Mouse (Mus musculus) embryonic stem cell, embryonic (primary cell): Measurements from ENCODE around the gene Cacna1a.

Experiments used
- CTCF ChIA-PET, 4 experiments: fragments of 300-600 bp in 2 of 4; fragments of 350-600 bp in 2 of 4; sonication (Branson Sonifier 250); formaldehyde crosslinking; loops; one replicate each; lab custom pipeline; 2022; ENCODE audit warnings: inconsistent platforms in 2 of 4; lab: Charles Lee
- POLR2A ChIA-PET, 4 experiments: fragments of 300-600 bp in 2 of 4; fragments of 350-600 bp in 2 of 4; sonication (Branson Sonifier 250); formaldehyde crosslinking; loops; one replicate each; lab custom pipeline; 2022; ENCODE audit warnings: antibody characterized with exemption in 4 of 4, inconsistent platforms in 1 of 4; lab: Charles Lee

Cacna1a gene

DNA sequence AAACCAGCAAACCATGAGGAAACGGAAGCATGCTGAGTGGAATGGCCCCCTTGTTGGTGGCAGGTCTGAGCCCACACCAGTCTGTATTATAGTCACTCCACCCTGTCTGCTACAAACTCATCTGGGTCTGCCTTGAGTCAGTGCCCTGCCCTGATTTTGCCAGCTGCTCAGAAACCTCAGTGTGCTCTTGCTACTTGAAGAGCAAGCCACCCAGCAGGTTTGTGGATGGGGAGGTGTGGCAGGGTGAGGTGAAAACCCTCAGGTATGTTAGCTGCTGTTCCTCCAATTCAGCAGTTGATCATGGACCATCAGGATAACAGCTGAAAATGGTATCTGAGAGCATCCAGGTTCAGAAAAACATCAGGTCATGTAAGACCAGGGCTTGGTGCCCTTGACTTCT lies 279.8 kb downstream of the Cacna1a start:
- CTCF ChIA-PET, result interaction anchor here in 3 of 4 experiments (0.6 to 1.1 kb wide), 3 partner anchors 19 to 239 kb away, joined by 3 to 8 read pairs (median 5); partner anchors contain the start of gene Nacc1 (in 1 of the 3)
- POLR2A ChIA-PET, result interaction anchor here in 3 of 4 experiments (0.5 to 31.2 kb wide), 14 partner anchors 10 to 180 kb away, joined by 3 to 557 read pairs (median 4); partner anchors contain the start of genes Ier2 (in 2 of the 3), Nacc1 (in 2 of the 3), Trmt1 (in 2 of the 3) and Lyl1 (in 1 of the 3)

DNA sequence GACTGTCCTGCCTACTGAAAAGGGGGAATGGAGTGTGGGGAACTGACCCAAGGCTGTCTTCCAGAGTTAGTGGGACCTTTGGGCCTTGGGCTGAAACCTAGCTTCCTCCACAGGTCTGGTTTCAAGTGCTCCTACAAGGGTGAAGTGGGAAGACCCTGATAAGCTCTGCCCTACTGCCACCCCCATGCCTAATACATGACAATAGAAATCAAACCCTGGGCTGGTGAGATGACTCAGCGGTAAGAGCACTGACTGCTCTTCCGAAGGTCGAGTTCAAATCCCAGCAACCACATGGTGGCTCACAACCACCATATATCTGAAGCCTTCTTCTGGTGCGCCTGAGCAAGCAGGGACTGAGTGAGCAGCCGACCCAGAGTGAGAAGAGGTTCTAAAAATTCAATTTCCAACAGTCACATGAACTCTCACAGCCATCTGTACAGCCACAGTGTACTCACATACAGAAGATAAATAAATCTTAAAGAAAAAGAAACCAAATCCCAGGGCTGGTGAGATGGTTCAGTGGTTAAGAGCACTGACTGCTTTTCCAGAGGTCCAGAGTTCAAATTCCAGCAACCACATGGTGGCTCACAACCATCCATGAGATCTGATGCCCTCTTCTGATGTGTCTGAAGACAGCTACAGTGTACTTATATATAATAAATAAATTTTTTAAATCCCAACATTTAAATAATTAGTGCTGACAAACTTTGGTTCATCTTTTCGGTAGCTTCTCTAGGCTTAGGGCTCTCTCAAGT lies 280.7 kb downstream of the Cacna1a start:
- ChIA-PET POLR2A (interaction anchor here (0.7 to 31.2 kb wide), 22 partner anchors 9 to 179 kb away, joined by 3 to 557 read pairs (median 4); partner anchors contain the start of genes Trmt1 (in 3 of the 4), Ier2 (in 2 of the 4), Nacc1 (in 2 of the 4) and Lyl1 (in 1 of the 4)), CTCF (interaction anchor here in 2 of 4 experiments (0.6 to 1.5 kb wide), 6 partner anchors 14 to 459 kb away, joined by 3 to 10 read pairs (median 4); partner anchors contain the start of gene Nacc1 (in 1 of the 2))

DNA sequence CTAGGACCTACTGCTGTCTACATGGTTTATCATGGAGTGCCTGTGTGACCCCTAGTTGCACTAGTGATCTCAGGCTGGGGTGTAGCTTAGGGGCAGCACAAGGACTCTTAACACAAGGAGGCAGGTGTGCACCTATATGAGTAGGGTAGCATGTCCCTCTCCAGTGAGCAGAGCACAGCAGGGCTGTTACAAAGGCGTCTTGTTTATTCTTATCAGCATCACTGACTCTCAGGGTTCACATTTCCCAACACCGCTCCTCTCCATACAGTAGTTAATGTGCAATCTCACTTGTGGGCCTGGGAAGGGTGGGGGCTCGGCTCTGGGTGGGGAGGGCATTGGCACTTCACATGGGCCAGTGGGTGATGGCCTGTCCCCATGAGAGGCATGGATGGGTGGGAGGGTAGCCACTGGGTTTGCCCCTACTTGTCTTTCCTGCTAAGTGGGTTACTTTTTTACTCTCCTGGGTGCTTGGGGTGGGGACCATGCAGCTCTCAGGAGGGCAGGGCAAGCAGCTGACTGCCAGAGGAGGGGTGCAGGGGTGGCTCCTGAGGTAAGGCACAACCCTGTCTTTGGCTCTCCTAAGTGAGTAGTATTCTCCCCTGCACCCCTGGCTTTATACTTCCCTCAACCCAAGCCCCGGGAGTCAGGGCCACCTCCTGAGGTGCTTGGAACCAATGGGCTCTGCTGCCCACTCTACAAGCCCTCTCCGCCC lies 282.2 kb downstream of the Cacna1a start:
- ChIA-PET CTCF (interaction anchor here in 2 of 4 experiments (0.6 to 1.4 kb wide), 2 partner anchors 16 to 539 kb away, joined by 3 read pairs; no protein-coding TSS in a partner anchor), POLR2A (interaction anchor here (0.6 to 31.2 kb wide), 13 partner anchors 8 to 387 kb away, joined by 3 to 557 read pairs (median 6); partner anchors contain the start of genes Ier2 (in 3 of the 4), Nacc1 (in 2 of the 4), Trmt1 (in 2 of the 4) and Lyl1 (in 1 of the 4))

DNA sequence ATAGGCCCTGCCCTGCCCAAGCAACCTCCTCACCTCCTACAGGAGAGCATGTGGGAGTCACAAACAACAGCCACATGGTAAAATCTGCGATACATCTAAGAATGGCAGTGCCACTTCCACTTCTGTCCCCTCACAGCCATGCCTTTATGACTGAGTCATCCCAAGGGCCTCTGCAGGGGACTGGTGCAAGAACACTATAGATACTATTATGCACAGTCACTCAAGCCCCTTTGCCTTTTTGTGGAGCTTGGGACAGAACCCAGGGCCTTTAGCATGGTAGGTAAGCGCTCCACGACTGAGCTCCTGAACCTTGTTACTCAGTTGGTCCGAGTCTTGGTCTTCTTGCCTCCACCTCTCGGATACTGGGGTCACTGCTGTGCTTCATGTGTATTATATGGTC lies 289.1 kb downstream of the Cacna1a start:
- ChIA-PET POLR2A (interaction anchor here (0.6 to 31.2 kb wide), 16 partner anchors 6 to 289 kb away, joined by 3 to 557 read pairs (median 4); partner anchors contain the start of genes Ier2 (in 3 of the 4), Nacc1 (in 2 of the 4) and Trmt1 (in 2 of the 4)), CTCF (interaction anchor here in 3 of 4 experiments (0.6 to 1.5 kb wide), 5 partner anchors 8 to 151 kb away, joined by 3 to 8 read pairs (median 4); partner anchors contain the start of gene Trmt1 (in 1 of the 3))

DNA sequence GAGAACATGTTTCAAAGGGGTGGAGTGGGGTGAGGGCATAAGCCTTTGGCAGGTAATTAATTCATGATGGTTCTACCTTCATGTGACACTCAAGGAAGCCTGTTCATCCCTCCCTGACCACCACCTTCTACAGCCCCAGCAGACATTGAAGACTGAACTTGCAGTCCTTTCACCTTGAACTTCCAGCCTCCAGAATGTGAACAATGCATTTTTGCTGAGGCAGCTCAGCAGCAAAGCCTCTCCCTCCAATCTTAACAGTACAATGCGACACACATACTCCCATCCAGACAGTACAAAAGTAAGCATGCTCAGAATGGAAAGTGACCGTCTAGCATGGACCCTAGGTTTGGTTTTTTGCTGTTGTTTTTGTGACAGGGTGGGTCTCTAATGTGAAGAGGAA lies 293.2 kb downstream of the Cacna1a start:
- ChIA-PET CTCF (interaction anchor here in 2 of 4 experiments (1.3 to 2.3 kb wide), 2 partner anchors 27 to 28 kb away, joined by 3 to 7 read pairs; no protein-coding TSS in a partner anchor), POLR2A (interaction anchor here in 3 of 4 experiments (0.5 to 31.2 kb wide), 20 partner anchors 9 to 165 kb away, joined by 3 to 557 read pairs (median 4); partner anchors contain the start of genes Ier2 (in 2 of the 3), Calr (in 1 of the 3), Dand5 (in 1 of the 3) and Lyl1 (in 1 of the 3))

DNA sequence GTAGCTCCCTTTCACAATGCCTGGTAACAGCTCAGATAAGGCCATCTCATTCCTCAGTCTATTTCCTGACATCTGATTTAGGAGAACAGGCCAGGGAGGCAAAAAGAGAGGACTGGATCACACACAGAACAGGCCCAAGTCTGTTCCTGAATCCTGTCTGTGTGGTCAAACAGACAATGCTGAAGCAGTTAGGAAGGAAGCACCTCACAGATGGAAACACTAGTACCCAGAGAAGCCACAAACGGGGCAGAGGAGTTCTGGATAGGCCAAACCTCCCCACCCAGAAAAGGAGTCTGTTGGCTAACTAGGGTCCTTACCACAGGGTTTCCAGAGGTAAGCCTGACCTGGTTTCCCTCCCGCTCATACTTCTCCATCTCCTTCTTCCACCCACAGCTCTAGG lies 294.0 kb downstream of the Cacna1a start:
- ChIA-PET POLR2A (interaction anchor here (0.9 to 31.2 kb wide), 20 partner anchors 8 to 165 kb away, joined by 3 to 557 read pairs (median 4); partner anchors contain the start of genes Ier2 (in 2 of the 4), Calr (in 1 of the 4), Dand5 (in 1 of the 4) and Lyl1 (in 1 of the 4)), CTCF (interaction anchor here in 2 of 4 experiments (0.8 to 2.3 kb wide), 3 partner anchors 13 to 133 kb away, joined by 3 to 7 read pairs (median 5); no protein-coding TSS in a partner anchor)

DNA sequence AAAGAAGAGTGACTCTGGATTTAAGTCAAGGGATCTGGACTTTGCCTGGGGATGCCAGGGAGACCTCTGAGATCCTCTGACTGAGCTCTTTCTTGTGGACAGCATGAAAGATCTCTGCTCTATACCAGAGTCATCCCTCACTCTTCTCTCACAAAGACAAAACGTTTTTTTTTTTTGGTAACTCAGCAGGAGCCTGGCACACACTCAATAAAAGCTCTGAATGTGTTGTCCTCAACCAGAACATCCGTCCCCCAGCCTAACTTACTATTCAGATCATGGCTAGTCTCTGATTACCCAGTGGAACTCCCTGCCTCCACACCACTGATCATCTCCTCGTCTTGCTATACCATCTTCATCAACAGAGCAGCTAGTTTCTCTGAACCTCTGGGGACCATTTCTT lies 296.3 kb downstream of the Cacna1a start:
- CTCF ChIA-PET, result interaction anchor here in 3 of 4 experiments (0.7 to 1.2 kb wide), 7 partner anchors 16 to 477 kb away, joined by 3 to 4 read pairs (median 3); no protein-coding TSS in a partner anchor
- POLR2A ChIA-PET, result interaction anchor here in 3 of 4 experiments (0.5 to 31.2 kb wide), 20 partner anchors 9 to 1982 kb away, joined by 3 to 557 read pairs (median 5); partner anchors contain the start of genes Ier2 (in 3 of the 3), Calr (in 1 of the 3), Lyl1 (in 1 of the 3) and Tnpo2 (in 1 of the 3)

DNA sequence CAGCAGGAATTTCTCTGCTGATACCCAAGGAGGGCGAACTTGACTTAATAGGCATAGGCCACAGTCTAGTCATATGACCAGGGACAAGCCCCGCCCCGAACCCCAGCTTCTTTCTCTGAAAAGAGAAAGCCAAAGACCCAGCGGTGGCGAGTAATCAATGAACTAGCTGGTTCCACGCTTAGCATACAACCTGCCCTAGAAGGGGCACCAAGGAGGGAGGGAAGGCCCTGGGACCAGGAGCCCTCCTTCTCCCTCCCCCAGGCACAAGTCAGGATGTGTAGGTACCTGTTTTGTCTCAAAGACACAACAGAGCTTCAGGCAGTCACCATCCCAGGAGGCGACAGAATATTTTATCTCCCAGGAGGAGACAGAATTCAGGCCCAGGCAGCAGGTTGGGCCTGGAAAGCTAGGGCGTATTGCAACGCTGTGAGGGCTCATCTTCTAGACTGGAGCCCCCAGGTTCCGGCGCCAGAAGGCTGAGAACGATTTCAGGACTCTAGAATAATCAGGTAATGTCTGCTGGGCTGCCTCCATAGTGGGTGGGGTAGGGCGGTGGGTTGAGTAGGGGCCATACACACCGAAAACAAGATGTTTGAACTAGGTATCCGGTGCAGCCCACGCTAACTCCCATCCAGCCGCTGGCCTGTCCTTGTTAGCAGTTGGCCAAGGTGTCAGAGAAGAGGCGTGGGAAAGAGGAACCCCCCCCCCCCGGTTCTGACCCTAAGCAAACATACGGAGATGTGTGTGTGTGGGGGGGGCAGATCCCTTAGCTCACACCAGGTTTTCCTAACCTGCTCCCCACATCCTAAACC lies 298.2 kb downstream of the Cacna1a start, which contains the start of gene Trmt1:
Trmt1 (plus strand) TSS at position 117 of the 812 bp plus-strand sequence.
- CTCF ChIA-PET, result interaction anchor here (0.7 to 2.8 kb wide), 25 partner anchors 9 to 290 kb away, joined by 3 to 17 read pairs (median 5); partner anchors contain the start of genes Calr (in 1 of the 4) and Gcdh (in 1 of the 4)
- POLR2A ChIA-PET, result interaction anchor here (0.5 to 31.2 kb wide), 73 partner anchors 8 to 640 kb away, joined by 3 to 557 read pairs (median 5); partner anchors contain the start of genes Ier2 (in 4 of the 4), Calr (in 3 of the 4), Dand5 (in 1 of the 4) and Dhps (in 1 of the 4)

DNA sequence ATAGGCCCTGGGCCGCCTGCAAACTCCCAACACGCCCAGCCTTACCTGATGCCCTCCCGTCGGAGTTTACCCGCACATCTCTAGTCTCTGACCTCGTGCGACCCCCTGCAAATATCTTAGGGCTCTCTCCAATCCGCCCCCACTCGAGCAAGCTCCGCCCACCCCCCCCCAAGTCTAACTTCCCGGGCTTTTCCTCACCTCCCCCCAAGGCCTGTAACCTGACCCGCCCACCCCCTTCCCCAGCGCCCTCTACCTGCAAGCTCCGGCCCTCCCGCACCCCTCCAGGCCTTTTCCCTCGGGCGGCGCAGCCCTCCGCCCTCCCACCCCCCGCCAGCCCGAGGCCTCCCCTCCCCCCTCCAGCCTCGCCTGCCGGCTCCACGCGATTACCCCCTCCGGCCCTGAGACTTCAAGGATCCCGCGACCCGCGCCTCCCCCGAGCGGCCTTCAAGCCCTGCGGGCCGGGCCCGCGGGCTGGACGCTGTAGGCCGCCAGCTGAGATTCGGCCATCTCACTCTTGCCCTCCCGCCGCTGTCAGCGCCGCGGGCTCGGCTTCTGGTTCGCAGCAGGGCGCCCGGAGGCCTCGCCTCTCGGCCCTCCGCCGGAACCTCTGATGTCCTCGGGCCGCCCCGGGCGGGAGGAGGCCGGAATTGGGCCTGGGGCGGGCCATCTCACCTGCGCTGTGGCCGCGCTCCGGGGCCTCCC lies 298.9 kb downstream of the Cacna1a start:
- POLR2A ChIA-PET, result interaction anchor here (0.5 to 31.2 kb wide), 95 partner anchors 8 to 788 kb away, joined by 3 to 557 read pairs (median 5); partner anchors contain the start of genes Ier2 (in 4 of the 4), Calr (in 3 of the 4), Ccdc130 (in 1 of the 4) and Dand5 (in 1 of the 4)

DNA sequence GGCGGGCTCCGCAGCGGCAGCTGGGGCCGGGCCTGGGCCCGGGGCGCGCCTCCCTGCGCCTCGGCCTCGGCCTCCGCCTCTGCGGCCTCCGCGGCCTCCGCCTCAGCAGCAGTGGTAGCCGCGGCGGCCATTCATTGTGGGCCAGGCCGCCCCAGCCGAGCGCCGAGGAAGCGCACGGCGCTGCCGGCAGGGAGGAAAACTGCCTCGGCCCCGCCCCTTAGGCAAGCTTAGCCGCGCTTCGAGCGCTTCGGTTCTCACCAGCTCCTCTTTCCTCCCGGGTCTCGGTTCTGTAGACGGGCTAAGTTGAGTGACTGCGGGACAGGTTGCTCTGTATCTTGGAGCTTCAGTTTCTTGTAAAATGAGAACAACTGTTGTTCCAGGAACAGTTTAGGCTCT lies 299.5 kb downstream of the Cacna1a start, which contains the start of gene Nacc1:
Nacc1 (minus strand) TSS at position 158 of the 396 bp plus-strand sequence.
- ChIA-PET CTCF (interaction anchor here (0.5 to 2.8 kb wide), 33 partner anchors 10 to 485 kb away, joined by 3 to 17 read pairs (median 4); partner anchors contain the start of genes Calr (in 1 of the 4), Gcdh (in 1 of the 4) and Ier2 (in 1 of the 4)), POLR2A (interaction anchor here (0.5 to 31.2 kb wide), 72 partner anchors 8 to 789 kb away, joined by 3 to 557 read pairs (median 5); partner anchors contain the start of genes Ier2 (in 4 of the 4), Calr (in 3 of the 4), Ccdc130 (in 1 of the 4) and Dand5 (in 1 of the 4))

More for the DNA sequence above, 298.9 kb downstream of the Cacna1a start:
- CTCF ChIA-PET, result interaction anchor here (0.5 to 2.8 kb wide), 40 partner anchors 11 to 719 kb away, joined by 3 to 17 read pairs (median 4); partner anchors contain the start of genes Calr (in 1 of the 4), Gcdh (in 1 of the 4) and Ier2 (in 1 of the 4)

DNA sequence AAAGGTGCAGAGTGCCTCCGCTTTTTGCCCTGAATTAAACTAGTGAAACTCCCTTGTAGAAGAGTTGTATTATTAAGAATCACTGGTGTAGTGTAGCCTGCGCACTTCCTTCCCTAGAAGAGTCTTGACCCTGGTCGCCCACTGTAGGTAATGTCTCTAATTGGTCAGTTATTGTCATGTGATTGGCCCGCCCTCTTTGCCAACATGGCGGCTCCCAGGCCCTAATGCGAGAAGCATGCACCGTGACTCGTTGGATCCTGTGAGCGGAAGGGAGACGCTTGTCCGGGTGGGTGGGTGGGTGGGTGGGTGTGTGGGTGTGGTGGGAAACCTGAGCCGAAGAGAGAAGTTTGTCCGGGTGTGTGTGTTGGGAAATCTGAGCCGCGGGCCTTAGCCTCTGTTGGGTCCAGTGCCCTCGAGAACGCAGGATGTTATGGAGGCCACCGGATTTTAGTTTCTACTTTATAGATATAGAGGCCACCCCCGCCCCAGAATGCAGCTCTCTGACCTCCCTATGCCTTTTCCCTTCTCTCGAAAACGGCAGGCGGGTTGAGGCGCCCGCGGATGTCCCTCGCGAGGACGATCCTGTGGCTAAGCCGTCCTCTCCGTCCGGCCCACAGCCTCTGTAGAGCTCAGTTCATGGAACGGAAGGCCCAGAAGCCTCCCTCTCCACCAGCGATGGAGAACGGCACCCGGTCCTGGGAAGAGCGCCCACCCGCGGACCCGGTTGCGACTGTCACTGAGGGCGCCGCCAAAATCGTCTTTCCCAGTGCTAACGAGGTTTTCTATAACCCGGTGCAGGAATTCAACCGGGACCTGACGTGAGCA lies 301.1 kb downstream of the Cacna1a start:
- CTCF ChIA-PET, result interaction anchor here in 2 of 4 experiments (1.0 to 1.6 kb wide), 2 partner anchors 8 to 50 kb away, joined by 3 to 4 read pairs; no protein-coding TSS in a partner anchor
- POLR2A ChIA-PET, result interaction anchor here (1.0 to 31.2 kb wide), 18 partner anchors 7 to 347 kb away, joined by 3 to 557 read pairs (median 6); partner anchors contain the start of genes Calr (in 2 of the 4), Ier2 (in 1 of the 4), Lyl1 (in 1 of the 4) and Tnpo2 (in 1 of the 4)
